Mouse (Mus musculus): ENCODE data around the gene Rps29.

DNA sequence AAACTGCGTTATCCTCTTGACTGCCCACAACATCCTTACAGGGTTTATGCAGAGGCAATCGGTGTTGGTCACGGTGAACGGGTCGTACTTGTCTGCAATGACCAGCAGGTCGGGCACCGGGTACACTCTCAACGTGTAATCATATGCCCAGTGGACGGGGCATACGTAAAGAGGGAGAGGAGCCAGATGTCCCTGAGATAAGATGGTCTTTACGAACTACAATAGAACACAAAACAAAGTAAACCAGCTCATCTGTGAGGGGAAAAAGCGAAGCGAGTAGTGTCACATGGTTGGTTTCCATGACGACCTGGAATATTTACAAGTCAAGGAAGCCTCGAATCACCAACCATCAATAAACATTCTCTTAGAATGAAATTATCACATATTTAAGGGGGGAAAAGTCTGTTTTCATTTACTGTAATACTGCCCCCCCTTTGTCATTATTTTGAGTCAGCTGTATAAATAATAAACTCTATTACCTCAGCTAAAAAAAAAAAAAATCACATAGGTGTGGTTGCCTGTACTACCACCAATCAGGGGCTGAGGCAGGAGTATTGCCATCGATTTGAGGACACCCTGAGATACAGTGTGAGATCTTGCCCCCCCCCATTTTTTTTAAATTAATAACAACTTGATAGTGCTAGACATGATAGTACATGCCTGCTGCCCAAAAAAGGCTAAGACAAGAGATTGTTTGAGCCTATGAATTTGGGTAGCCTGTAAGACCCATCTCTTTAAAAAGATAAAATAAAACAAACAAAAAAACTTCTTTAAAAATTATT, 45.3 kb upstream of the Rps29 start, which contains the start of gene Gm49384:
- TF ChIP-seq EP300 (IDR thresholded peaks at IDR 0.05) (no peak), CTCF (IDR thresholded peaks at IDR 0.05) (no peak)

Data from lung, postnatal 0 days (tissue).